Mouse (Mus musculus): ENCODE results near the gene Vps45.

The Vps45 gene

GRCm38 (mm10) chr3:96058231-96058896, at the start of gene Vps45:
Gene Vps45 (minus strand): TSS chr3:96058466.
- Histone ChIP-seq H3K4me1 (replicated peaks; ENCODE audit: low read depth, low read length) (peaks cover 24% of the 10 kb centered on the region), H3K4me3 (replicated peaks; ENCODE audit: low read length) (peak within 1 kb of the TSS; percentile 92), H3K27me3 (ENCODE audit: insufficient read depth, low read length) (peaks cover 3% of the 10 kb centered on the region; the same call in 1 of the 2 replicates), H3K9me3 (ENCODE audit: low read length) (no peaks in the 10 kb centered on the region), H3K36me3 (ENCODE audit: insufficient read depth, low read length) (peaks cover 7% of the 10 kb centered on the region; the same call in 1 of the 2 replicates)
- TF ChIP-seq NANOG (IDR thresholded peaks at IDR 0.05; ENCODE audit: borderline replicate concordance, low read length) (no peak), POU5F1 (IDR thresholded peaks at IDR 0.05; ENCODE audit: borderline replicate concordance, low read length) (no peak), CTCF (conservative IDR thresholded peaks at IDR 0.05; ENCODE audit: low read length) (no peak)

DNA sequence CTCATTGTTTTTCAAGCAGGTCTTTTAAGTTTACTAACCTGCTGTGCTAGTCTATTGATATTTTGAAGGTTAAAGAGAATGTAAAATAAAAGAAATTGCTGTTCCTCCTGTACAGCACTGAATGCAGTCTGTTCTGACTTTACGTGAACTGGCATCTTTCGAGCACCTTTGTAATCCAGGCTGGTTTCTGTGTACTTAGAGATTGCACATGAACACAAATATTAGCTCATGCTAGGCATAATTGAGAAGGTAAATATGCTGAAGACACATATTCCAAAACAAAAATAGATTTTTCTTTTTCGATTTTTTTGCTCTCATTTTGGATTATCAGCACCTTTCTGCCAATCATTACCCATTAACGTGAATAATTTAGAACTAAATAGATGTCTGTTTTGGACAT, 47.9 kb upstream of the Vps45 start:
- no peaks in the 10 kb centered on the region for H3K9me3 ChIP-seq (ENCODE audit: low read length)
- no peak overlapping the region for H3K4me3 ChIP-seq (replicated peaks; ENCODE audit: low read length)
- H3K27me3 ChIP-seq (ENCODE audit: insufficient read depth, low read length), result no peaks in the 10 kb centered on the region
- no peaks in the 10 kb centered on the region for H3K36me3 ChIP-seq (ENCODE audit: insufficient read depth, low read length)
- H3K4me1 ChIP-seq (replicated peaks; ENCODE audit: low read depth, low read length), result peaks cover 27% of the 10 kb centered on the region
- TF ChIP-seq CTCF (conservative IDR thresholded peaks at IDR 0.05; ENCODE audit: low read length) (no peak), NANOG (IDR thresholded peaks at IDR 0.05; ENCODE audit: borderline replicate concordance, low read length) (no peak), POU5F1 (IDR thresholded peaks at IDR 0.05; ENCODE audit: borderline replicate concordance, low read length) (no peak)

DNA sequence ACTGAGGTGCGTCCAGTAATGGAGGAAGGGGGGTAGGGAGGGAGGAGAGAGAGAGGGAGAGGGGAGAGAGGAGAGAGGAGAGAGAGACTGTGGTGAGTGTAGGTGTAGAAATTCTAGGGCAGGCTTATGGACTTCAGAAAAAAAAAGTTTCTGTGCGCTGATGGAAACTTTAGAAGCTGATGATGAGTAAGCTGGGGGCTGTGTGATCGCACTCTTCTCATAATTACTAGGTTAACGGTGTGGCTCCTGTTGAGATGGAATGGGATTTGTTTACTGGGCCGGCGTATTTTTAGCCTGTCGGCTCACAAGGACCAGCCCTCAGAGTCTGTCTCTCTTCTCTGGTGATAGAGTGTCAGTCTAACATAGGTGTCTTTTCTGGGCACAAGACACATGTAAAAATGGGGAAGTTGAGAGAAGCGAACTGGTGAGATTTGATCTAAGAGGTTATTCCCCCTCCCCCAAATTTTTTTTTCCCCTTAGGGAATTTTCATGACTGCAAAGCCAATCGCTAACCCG, 47.0 kb upstream of the Vps45 start:
- no peaks in the 10 kb centered on the region for H3K27me3 ChIP-seq (ENCODE audit: insufficient read depth, low read length)
- peaks cover 27% of the 10 kb centered on the region for H3K4me1 ChIP-seq (replicated peaks; ENCODE audit: low read depth, low read length)
- no peaks in the 10 kb centered on the region for H3K9me3 ChIP-seq (ENCODE audit: low read length)
- TF ChIP-seq NANOG (IDR thresholded peaks at IDR 0.05; ENCODE audit: borderline replicate concordance, low read length) (no peak), POU5F1 (IDR thresholded peaks at IDR 0.05; ENCODE audit: borderline replicate concordance, low read length) (no peak), CTCF (conservative IDR thresholded peaks at IDR 0.05; ENCODE audit: low read length) (no peak)
- H3K4me3 ChIP-seq (replicated peaks; ENCODE audit: low read length), result peak overlapping the region; percentile 95
- no peaks in the 10 kb centered on the region for H3K36me3 ChIP-seq (ENCODE audit: insufficient read depth, low read length)

GRCm38 (mm10) chr3:96104261-96105065, 46.2 kb upstream of the Vps45 start, which contains the start of gene Otud7b:
Gene Otud7b (plus strand): TSS chr3:96104527.
- Histone ChIP-seq H3K9me3 (ENCODE audit: low read length) (no peaks in the 10 kb centered on the region), H3K4me3 (replicated peaks; ENCODE audit: low read length) (peak within 1 kb of the TSS; percentile 95), H3K36me3 (ENCODE audit: insufficient read depth, low read length) (no peaks in the 10 kb centered on the region), H3K4me1 (replicated peaks; ENCODE audit: low read depth, low read length) (peaks cover 27% of the 10 kb centered on the region), H3K27me3 (ENCODE audit: insufficient read depth, low read length) (peaks cover 3% of the 10 kb centered on the region; the same call in 1 of the 2 replicates)
- TF ChIP-seq POU5F1 (IDR thresholded peaks at IDR 0.05; ENCODE audit: borderline replicate concordance, low read length) (no peak), CTCF (conservative IDR thresholded peaks at IDR 0.05; ENCODE audit: low read length) (no peak), NANOG (IDR thresholded peaks at IDR 0.05; ENCODE audit: borderline replicate concordance, low read length) (no peak)

DNA sequence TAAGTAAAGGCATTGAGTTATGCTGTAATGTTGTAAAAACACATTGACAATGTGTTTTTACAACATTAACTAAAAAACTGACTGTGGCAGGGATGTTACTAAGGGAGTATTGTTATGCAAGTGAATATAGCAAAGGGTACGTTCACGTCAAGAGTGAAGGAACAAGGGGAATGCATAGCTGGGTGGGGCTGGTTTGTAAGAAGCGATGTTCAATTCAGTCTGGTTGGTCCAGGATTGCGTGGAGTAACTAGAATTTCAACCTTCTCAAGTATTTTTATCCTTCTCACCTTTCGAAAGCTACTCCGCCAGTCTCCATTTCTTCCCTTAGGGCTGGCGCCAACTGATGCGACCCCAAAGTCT, 45.6 kb upstream of the Vps45 start:
- Histone ChIP-seq H3K4me1 (replicated peaks; ENCODE audit: low read depth, low read length) (peaks cover 27% of the 10 kb centered on the region), H3K36me3 (ENCODE audit: insufficient read depth, low read length) (no peaks in the 10 kb centered on the region), H3K4me3 (replicated peaks; ENCODE audit: low read length) (peak overlapping the region; percentile 95), H3K27me3 (ENCODE audit: insufficient read depth, low read length) (peaks cover 5% of the 10 kb centered on the region; the same call in 1 of the 2 replicates), H3K9me3 (ENCODE audit: low read length) (no peaks in the 10 kb centered on the region)
- TF ChIP-seq NANOG (IDR thresholded peaks at IDR 0.05; ENCODE audit: borderline replicate concordance, low read length), result no peak
- peak; percentile 90; the same call in 1 of the 2 replicates for TF ChIP-seq POU5F1 (IDR thresholded peaks at IDR 0.05; ENCODE audit: borderline replicate concordance, low read length)
- TF ChIP-seq CTCF (conservative IDR thresholded peaks at IDR 0.05; ENCODE audit: low read length), result no peak

GRCm38 (mm10) chr3:96102100-96102872, 44.0 kb upstream of the Vps45 start:
- no peak overlapping the region for H3K4me3 ChIP-seq (replicated peaks; ENCODE audit: low read length)
- TF ChIP-seq POU5F1 (IDR thresholded peaks at IDR 0.05; ENCODE audit: borderline replicate concordance, low read length) (no peak), NANOG (IDR thresholded peaks at IDR 0.05; ENCODE audit: borderline replicate concordance, low read length) (no peak), CTCF (conservative IDR thresholded peaks at IDR 0.05; ENCODE audit: low read length) (no peak)
- H3K4me1 ChIP-seq (replicated peaks; ENCODE audit: low read depth, low read length), result peaks cover 27% of the 10 kb centered on the region
- H3K36me3 ChIP-seq (ENCODE audit: insufficient read depth, low read length), result no peaks in the 10 kb centered on the region
- no peaks in the 10 kb centered on the region for H3K9me3 ChIP-seq (ENCODE audit: low read length)
- H3K27me3 ChIP-seq (ENCODE audit: insufficient read depth, low read length), result peaks cover 5% of the 10 kb centered on the region; the same call in 1 of the 2 replicates

DNA sequence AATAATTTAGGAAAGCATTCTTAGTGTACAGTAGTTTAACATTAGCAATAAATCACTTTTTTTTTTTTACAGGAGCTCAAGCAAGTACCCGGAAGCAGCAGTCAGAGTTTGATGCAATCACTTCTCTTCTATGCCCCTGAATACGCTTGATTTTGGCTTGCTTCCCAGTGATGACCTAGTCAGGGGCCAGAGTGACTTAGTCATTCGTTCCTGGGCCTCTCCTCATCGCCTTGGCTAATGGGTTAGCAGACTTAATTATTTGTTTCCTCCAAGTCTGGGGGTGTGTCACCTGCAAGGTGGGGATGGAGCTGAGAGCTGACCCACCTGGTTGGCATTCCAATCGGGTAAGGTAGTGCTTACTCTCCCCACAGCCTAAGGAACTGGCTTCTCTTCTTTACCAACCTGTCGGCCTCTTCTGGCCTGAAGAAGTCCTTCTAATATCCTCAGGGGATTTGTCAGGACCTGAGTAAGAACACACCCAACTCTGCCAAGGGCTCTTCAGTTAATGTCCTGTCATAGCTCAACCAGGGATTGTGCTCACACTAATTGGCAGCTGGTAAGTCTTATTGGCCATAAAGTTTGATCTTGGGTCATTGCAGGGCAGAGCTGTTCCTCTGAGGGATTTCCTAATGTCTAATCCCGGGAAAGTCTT, 40.5 kb upstream of the Vps45 start:
- TF ChIP-seq CTCF (conservative IDR thresholded peaks at IDR 0.05; ENCODE audit: low read length) (no peak), NANOG (IDR thresholded peaks at IDR 0.05; ENCODE audit: borderline replicate concordance, low read length) (no peak), POU5F1 (IDR thresholded peaks at IDR 0.05; ENCODE audit: borderline replicate concordance, low read length) (no peak)
- Histone ChIP-seq H3K9me3 (ENCODE audit: low read length) (no peaks in the 10 kb centered on the region), H3K27me3 (ENCODE audit: insufficient read depth, low read length) (peaks cover 10% of the 10 kb centered on the region; the same call in 1 of the 2 replicates), H3K4me3 (replicated peaks; ENCODE audit: low read length) (no peak overlapping the region), H3K4me1 (replicated peaks; ENCODE audit: low read depth, low read length) (peaks cover 21% of the 10 kb centered on the region), H3K36me3 (ENCODE audit: insufficient read depth, low read length) (no peaks in the 10 kb centered on the region)

All from E14TG2a.4 (cell line).